7 mouse cellular contexts compared by ENCODE assay signal in genomic region chr17:25433617-25434606, GRCm38 (mm10). TPM values are rescaled to one million over a fixed set of nuclear protein-coding genes. Genes with fewer than 3 reads are reported as not detected.
DNase-seq lines count a peak whose midpoint lies in the region; ATAC-seq and TF ChIP-seq lines count a peak whose summit lies in the region.

TSS of gene Cacna1h (minus strand) at chr17:25433783.

- no peak within 1 kb of the TSS for H3K27ac ChIP-seq in ES-E14 (ENCODE audit: insufficient read depth, low read depth, low read length, poor library complexity, severe bottlenecking)
- peak within 1 kb of the TSS; percentile 75 for H3K27ac ChIP-seq in forebrain, embryonic 15.5 days (replicated peaks)
- peak within 1 kb of the TSS; percentile 77 for H3K27ac ChIP-seq in hindbrain, embryonic 15.5 days (replicated peaks)
- H3K27ac ChIP-seq in midbrain, embryonic 15.5 days: peak within 1 kb of the TSS; percentile 83
- peak within 1 kb of the TSS; percentile 80 for H3K27ac ChIP-seq in stomach, embryonic 15.5 days

- peaks cover 0 to 6% of the 10 kb centered on the region in 2 experiments; a peak in 2 of 4 replicates for H3K4me1 ChIP-seq in ES-E14 (ENCODE audit: control insufficient read depth in 2 of 2, insufficient read depth in 2 of 2, low read length in 2 of 2, poor library complexity in 1 of 2)
- peaks cover 44% of the 10 kb centered on the region for H3K4me1 ChIP-seq in forebrain, embryonic 15.5 days
- H3K4me1 ChIP-seq in hindbrain, embryonic 15.5 days (replicated peaks): peaks cover 48% of the 10 kb centered on the region
- peaks cover 43% of the 10 kb centered on the region for H3K4me1 ChIP-seq in midbrain, embryonic 15.5 days
- H3K4me1 ChIP-seq in stomach, embryonic 15.5 days: peaks cover 51% of the 10 kb centered on the region

- in situ Hi-C loops in ES-E14 (cut with MboI; ENCODE audit: low sequenced_read_pairs in 2 of 2, unreplicated experiment in 2 of 2): no loop called here

- no peaks in the 10 kb centered on the region for H3K9me3 ChIP-seq in ES-E14 (ENCODE audit: control insufficient read depth, insufficient read depth, low read depth, low read length)
- H3K9me3 ChIP-seq in forebrain, embryonic 15.5 days: no peaks in the 10 kb centered on the region
- H3K9me3 ChIP-seq in hindbrain, embryonic 15.5 days: no peaks in the 10 kb centered on the region
- H3K9me3 ChIP-seq in midbrain, embryonic 15.5 days: no peaks in the 10 kb centered on the region
- H3K9me3 ChIP-seq in stomach, embryonic 15.5 days: no peaks in the 10 kb centered on the region

- H3K4me2 ChIP-seq in forebrain, embryonic 15.5 days (replicated peaks): peak within 1 kb of the TSS; percentile 69
- peak within 1 kb of the TSS; percentile 81 for H3K4me2 ChIP-seq in hindbrain, embryonic 15.5 days
- peak within 1 kb of the TSS; percentile 93 for H3K4me2 ChIP-seq in midbrain, embryonic 15.5 days
- H3K4me2 ChIP-seq in stomach, embryonic 15.5 days: peak within 1 kb of the TSS; percentile 96

- H3K4me3 ChIP-seq in ES-E14 (ENCODE audit: insufficient read depth in 1 of 2, low read depth in 1 of 2, low read length in 2 of 2, poor library complexity in 1 of 2, severe bottlenecking in 1 of 2): peak within 1 kb of the TSS; percentile 83 to 98
- H3K4me3 ChIP-seq in forebrain, embryonic 15.5 days: peak within 1 kb of the TSS; percentile 82
- H3K4me3 ChIP-seq in hindbrain, embryonic 15.5 days: peak within 1 kb of the TSS; percentile 65
- H3K4me3 ChIP-seq in midbrain, embryonic 15.5 days: peak within 1 kb of the TSS; percentile 66
- peak within 1 kb of the TSS; percentile 75 for H3K4me3 ChIP-seq in stomach, embryonic 15.5 days (replicated peaks)

- intact Hi-C loops in left cerebral cortex, postnatal 4 days (cut with DNase I): no loop called here

- DNase-seq in ES-E14 (ENCODE audit: low read depth, low spot score): peak; percentile 52
- peak; percentile 84 for DNase-seq in adrenal gland, adult 2 months
- DNase-seq in left cerebral cortex, postnatal 4 days: peak; percentile 70

- H3K9ac ChIP-seq in ES-E14 (ENCODE audit: insufficient read depth, low read depth, low read length, poor library complexity, severe bottlenecking): peak within 1 kb of the TSS; percentile 73
- H3K9ac ChIP-seq in forebrain, embryonic 15.5 days (replicated peaks): peak within 1 kb of the TSS; percentile 73
- H3K9ac ChIP-seq in hindbrain, embryonic 15.5 days: peak within 1 kb of the TSS; percentile 74
- peak within 1 kb of the TSS; percentile 77 for H3K9ac ChIP-seq in midbrain, embryonic 15.5 days
- peak within 1 kb of the TSS; percentile 61 for H3K9ac ChIP-seq in stomach, embryonic 15.5 days

- H3K27me3 ChIP-seq in forebrain, embryonic 15.5 days: peaks cover 9% of the 10 kb centered on the region; the same call in 1 of the 2 replicates
- no peaks in the 10 kb centered on the region for H3K27me3 ChIP-seq in hindbrain, embryonic 15.5 days
- H3K27me3 ChIP-seq in midbrain, embryonic 15.5 days (replicated peaks): peaks cover 14% of the 10 kb centered on the region; the same call in 1 of the 2 replicates
- H3K27me3 ChIP-seq in stomach, embryonic 15.5 days (replicated peaks): peaks cover 9% of the 10 kb centered on the region; the same call in 1 of the 2 replicates

- peak; percentile 88 for ATAC-seq in forebrain, embryonic 15.5 days (replicated peaks)
- ATAC-seq in hindbrain, embryonic 15.5 days (ENCODE audit: low FRiP score, low read depth): peak; percentile 91
- ATAC-seq in midbrain, embryonic 15.5 days (replicated peaks): peak; percentile 90
- peak; percentile 83 for ATAC-seq in stomach, embryonic 15.5 days (ENCODE audit: insufficient read depth, low FRiP score, low read depth)

- H3K36me3 ChIP-seq in ES-E14 (ENCODE audit: control insufficient read depth, insufficient read depth, low read length, poor library complexity, severe bottlenecking): no peaks in the 10 kb centered on the region
- no peaks in the 10 kb centered on the region for H3K36me3 ChIP-seq in forebrain, embryonic 15.5 days
- H3K36me3 ChIP-seq in hindbrain, embryonic 15.5 days: no peaks in the 10 kb centered on the region
- no peaks in the 10 kb centered on the region for H3K36me3 ChIP-seq in midbrain, embryonic 15.5 days (replicated peaks)
- no peaks in the 10 kb centered on the region for H3K36me3 ChIP-seq in stomach, embryonic 15.5 days

- under 1% methylated on average over 89 of the region's 103 CpGs for WGBS in forebrain, embryonic 15.5 days
- WGBS in hindbrain, embryonic 15.5 days: under 1% methylated on average over 64 of the region's 103 CpGs
- WGBS in midbrain, embryonic 15.5 days: 1% methylated on average over 98 of the region's 103 CpGs
- WGBS in stomach, embryonic 15.5 days: under 1% methylated on average over 88 of the region's 103 CpGs

TF ChIP-seq in ES-E14, 5 proteins besides CTCF, POLR2A, EP300 and RAD21:
- no peak for TF ChIP-seq ZC3H11A (IDR thresholded peaks at IDR 0.05; ENCODE audit: borderline replicate concordance, low read depth, low read length)

RNA-seq across cellular contexts. Expression of gene Cacna1h, which starts in this region (rescaled TPM):
- 2.1 and 5.3 TPM in 2 replicates for total RNA-seq in ES-E14 (2012; rRNA removed)
- total RNA-seq in adrenal gland, adult 2 months (2021): 10 to 100 TPM; 77.1 to 96.1 TPM
- polyA plus RNA-seq in adrenal gland, adult 2 months (2012; rRNA removed): 163 and 202 TPM in 2 replicates
- polyA plus RNA-seq in forebrain, embryonic 15.5 days (2015; fragmentation: Nextera tagmentation; extraction: Ambion mirVana): 13.8 and 15.8 TPM in 2 replicates
- polyA plus RNA-seq in hindbrain, embryonic 15.5 days (2015; fragmentation: Nextera tagmentation; extraction: Ambion mirVana): 10.0 and 10.6 TPM in 2 replicates
- total RNA-seq in left cerebral cortex, postnatal 4 days (2021): 100 to 1,000 TPM in 1 of 2 experiments, 10 to 100 TPM in 1; 96.9 to 103 TPM
- 14.2 and 15.7 TPM in 2 replicates for polyA plus RNA-seq in midbrain, embryonic 15.5 days (2015; fragmentation: Nextera tagmentation; extraction: Ambion mirVana)
- 5.1 and 5.6 TPM in 2 replicates for polyA plus RNA-seq in stomach, embryonic 15.5 days (2015; fragmentation: Nextera tagmentation; extraction: Ambion mirVana)

Comparison
In these comparisons a context has a peak if more than half of its experiments do, and no peak if none do; other contexts are left out.
1. RNA of gene Cacna1h (total RNA-seq): 96.9 to 103 TPM in left cerebral cortex, postnatal 4 days and 77.1 to 96.1 TPM in adrenal gland, adult 2 months; 2.1 to 5.3 TPM in ES-E14; every median in the first group is over 10 times any median in the second.
2. Peak in every context shown above with its lines, with median percentiles within 50 percentile points of each other: DNase-seq, H3K4me3 ChIP-seq, H3K9ac ChIP-seq, ATAC-seq and H3K4me2 ChIP-seq.